Mouse (Mus musculus) heart, adult 2 months (tissue): ENCODE measurements around the gene Atrnl1. TPM values are rescaled to one million over a fixed set of nuclear protein-coding genes. Genes with fewer than 3 reads are reported as not detected.
A peak's percentile ranks its signal among the peaks of the same experiment; 100 is the strongest.

Source experiments
- DNase-seq, 2 experiments: peaks; one replicate each; pipeline ENCODE4 v3.0.0; 2021
- H3K27ac ChIP-seq: fragments of 200-600 bp; 2 replicates; pipeline ENCODE4 v1.8.1; 2022
- H3K27me3 ChIP-seq: fragments of 200-500 bp; 2 replicates; pipeline ENCODE4 v1.6.1; 2012; ENCODE audit warnings: mild to moderate bottlenecking, low read length, inconsistent platforms, mixed read lengths; ENCODE audit not compliant: control insufficient read depth, insufficient read depth
- H3K36me3 ChIP-seq: fragments of 200-500 bp; 2 replicates; pipeline ENCODE4 v1.6.1; 2012; ENCODE audit warnings: low read length, inconsistent platforms; ENCODE audit not compliant: control insufficient read depth, insufficient read depth
- H3K4me1 ChIP-seq: fragments of 200-500 bp; 2 replicates; pipeline ENCODE4 v1.6.1; 2011; ENCODE audit warnings: low read length; ENCODE audit not compliant: control insufficient read depth, insufficient read depth
- H3K4me3 ChIP-seq: fragments of 200-600 bp; 2 replicates; pipeline ENCODE4 v1.8.1; 2022
- H3K79me2 ChIP-seq: fragments of 200-500 bp; replicated peaks from 2 replicates; pipeline ENCODE4 v1.6.1; 2012; ENCODE audit warnings: mild to moderate bottlenecking, inconsistent platforms, low read length, moderate library complexity, mixed read lengths; ENCODE audit not compliant: control insufficient read depth, insufficient read depth
- H3K9ac ChIP-seq: fragments of 200-500 bp; 2 replicates; pipeline ENCODE4 v1.6.1; 2012; ENCODE audit warnings: low read depth, mild to moderate bottlenecking, control low read depth, inconsistent platforms, low read length, mixed read lengths
- CTCF ChIP-seq: fragments of 200-600 bp; IDR thresholded peaks from 2 replicates; pipeline ENCODE4 v1.8.1; 2022; ENCODE audit warnings: antibody characterized with exemption, mild to moderate bottlenecking, moderate library complexity
- EP300 ChIP-seq: fragments of 200-500 bp; IDR thresholded peaks from 2 replicates; pipeline ENCODE4 v1.6.1; 2011; ENCODE audit warnings: low read depth, low read length, control low read depth; ENCODE audit not compliant: insufficient read depth
- POLR2A ChIP-seq: fragments of 200-500 bp; IDR thresholded peaks from 2 replicates; pipeline ENCODE4 v1.6.1; 2011; ENCODE audit warnings: mild to moderate bottlenecking, low read depth, low read length, control low read depth; ENCODE audit not compliant: insufficient read depth
- WGBS: fragments of 180-500 bp; shearing (Covaris S2); methylation state at CpG from one replicate; pipeline ENCODE4 v1.1.7; 2018; 5-methylcytosine and 5-hydroxymethylcytosine counted together
- intact Hi-C: fragments of 180-260 bp; cut with DNase I; formaldehyde crosslinking; loops from one replicate; pipeline ENCODE4 v1.15.1; 2025
- polyA plus RNA-seq: library from polyadenylated mRNA; depleted of rRNA; stranded (reverse); fragments of >200 nt; gene quantifications from 2 replicates; pipeline ENCODE4 v1.2.3, GENCODE M21; 2012
- total RNA-seq, 2 experiments: library from RNA; stranded (reverse); gene quantifications; 2 replicates each; pipeline ENCODE4 v1.2.3; 2021

Gene Atrnl1
- total and polyA plus RNA-seq, 3 experiments: 6.3 to 14.2 (median 13.4) TPM

DNA sequence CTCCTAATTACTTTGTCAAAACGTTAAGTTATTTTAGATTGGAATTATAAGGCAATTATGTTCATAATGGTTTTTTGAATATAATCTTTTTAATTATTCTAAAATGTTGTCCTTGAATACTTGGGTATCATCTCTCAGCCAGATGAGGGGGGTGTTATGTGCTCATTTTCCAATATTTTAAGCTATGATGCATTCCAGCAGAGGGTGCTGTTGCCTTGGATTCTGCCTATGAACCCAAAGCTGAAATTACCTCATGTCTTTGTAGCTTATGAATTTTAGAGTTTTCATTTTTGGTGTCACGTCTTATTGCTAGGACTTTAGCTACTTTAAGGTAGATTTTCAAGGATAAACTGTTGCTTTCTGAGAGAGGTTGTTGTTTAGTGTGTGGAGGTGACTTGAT is 44.2 kb downstream of the Atrnl1 start:
- Histone ChIP-seq H3K79me2 (no peaks in the 10 kb centered on the region), H3K4me3 (no peak overlapping the region), H3K4me1 (peaks cover 2% of the 10 kb centered on the region), H3K27me3 (no peaks in the 10 kb centered on the region), H3K27ac (no peak overlapping the region), H3K9ac (no peak overlapping the region), H3K36me3 (no peaks in the 10 kb centered on the region)
- 47% methylated on average over 2 of the region's 2 CpGs for WGBS
- DNase-seq: peak; percentile 10 to 37
- TF ChIP-seq CTCF (peak; percentile 89), POLR2A (no peak), EP300 (no peak)
- intact Hi-C loops: loop anchor here (1.0 to 5.0 kb wide), 3 partner anchors 814 to 972 kb away; no protein-coding TSS in a partner anchor

DNA sequence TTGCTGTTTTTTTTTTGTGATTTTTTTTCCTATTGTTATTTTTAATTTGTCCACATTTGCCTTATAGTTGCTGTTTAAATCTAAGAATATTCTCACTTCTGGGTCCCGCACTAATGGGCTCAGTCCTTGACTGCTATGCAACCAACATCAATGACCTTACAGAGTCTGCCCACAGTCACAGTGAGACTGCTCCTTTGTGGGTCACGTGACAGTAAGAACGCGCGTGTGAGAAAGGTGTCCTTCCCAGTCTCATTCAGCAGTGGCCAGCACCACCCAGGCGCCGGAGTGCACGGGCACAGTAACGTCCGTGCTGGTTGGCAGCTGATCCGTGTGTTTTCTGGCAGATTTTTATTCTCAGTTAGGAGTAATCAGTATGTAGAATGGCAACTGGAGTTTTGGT is 44.7 kb downstream of the Atrnl1 start:
- no peaks in the 10 kb centered on the region for H3K27me3 ChIP-seq
- peaks cover 2% of the 10 kb centered on the region for H3K4me1 ChIP-seq
- H3K4me3 ChIP-seq: no peak overlapping the region
- H3K27ac ChIP-seq: no peak overlapping the region
- 94% methylated on average over 11 of the region's 11 CpGs for WGBS
- no peak for TF ChIP-seq EP300
- TF ChIP-seq POLR2A: no peak
- TF ChIP-seq CTCF: no peak
- no peaks in the 10 kb centered on the region for H3K36me3 ChIP-seq
- no peaks in the 10 kb centered on the region for H3K79me2 ChIP-seq
- intact Hi-C loops: loop anchor here (1.0 to 5.0 kb wide), 3 partner anchors 813 to 972 kb away; no protein-coding TSS in a partner anchor
- no peak for DNase-seq
- no peak overlapping the region for H3K9ac ChIP-seq

DNA sequence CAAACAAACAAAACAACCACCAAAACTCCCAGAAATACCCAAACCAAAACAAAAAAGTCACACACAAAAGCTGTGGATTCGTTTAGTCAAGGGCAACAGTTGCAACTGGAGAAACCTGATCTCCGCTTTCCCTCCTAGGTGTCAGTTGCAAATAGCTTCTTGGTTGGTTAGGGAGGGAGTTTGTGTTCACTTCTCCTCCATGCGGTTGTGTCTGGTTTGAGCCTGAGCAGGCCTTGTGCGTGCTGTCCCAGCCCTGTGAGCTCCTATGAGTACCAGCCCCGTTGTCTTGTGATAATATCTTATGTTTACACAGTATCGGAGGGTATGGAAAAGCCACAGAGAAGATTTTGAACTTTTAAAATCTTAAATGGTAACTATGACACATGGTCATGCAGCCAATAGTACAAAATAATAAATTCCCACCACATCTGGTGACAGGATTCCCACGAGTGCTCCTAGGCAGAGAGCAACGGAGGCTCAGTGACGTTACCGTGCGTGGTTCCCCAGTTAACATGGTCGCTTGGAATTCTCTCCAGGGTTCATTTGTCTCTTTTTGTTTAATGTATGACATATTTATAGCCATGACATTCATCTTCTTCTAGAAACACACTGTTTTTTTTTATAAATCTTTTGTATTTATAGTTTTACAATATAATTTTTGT is 46.7 kb downstream of the Atrnl1 start:
- 69% methylated on average over 12 of the region's 12 CpGs for WGBS
- no peak overlapping the region for H3K4me3 ChIP-seq
- no peaks in the 10 kb centered on the region for H3K36me3 ChIP-seq
- peaks cover 2% of the 10 kb centered on the region for H3K4me1 ChIP-seq
- DNase-seq: no peak
- no peaks in the 10 kb centered on the region for H3K79me2 ChIP-seq
- intact Hi-C loops: loop anchor here (5.0 kb wide), 1 partner anchor 970 kb away; no protein-coding TSS in a partner anchor
- H3K9ac ChIP-seq: no peak overlapping the region
- no peak overlapping the region for H3K27ac ChIP-seq
- TF ChIP-seq EP300: no peak
- TF ChIP-seq POLR2A: no peak
- TF ChIP-seq CTCF: no peak
- no peaks in the 10 kb centered on the region for H3K27me3 ChIP-seq

DNA sequence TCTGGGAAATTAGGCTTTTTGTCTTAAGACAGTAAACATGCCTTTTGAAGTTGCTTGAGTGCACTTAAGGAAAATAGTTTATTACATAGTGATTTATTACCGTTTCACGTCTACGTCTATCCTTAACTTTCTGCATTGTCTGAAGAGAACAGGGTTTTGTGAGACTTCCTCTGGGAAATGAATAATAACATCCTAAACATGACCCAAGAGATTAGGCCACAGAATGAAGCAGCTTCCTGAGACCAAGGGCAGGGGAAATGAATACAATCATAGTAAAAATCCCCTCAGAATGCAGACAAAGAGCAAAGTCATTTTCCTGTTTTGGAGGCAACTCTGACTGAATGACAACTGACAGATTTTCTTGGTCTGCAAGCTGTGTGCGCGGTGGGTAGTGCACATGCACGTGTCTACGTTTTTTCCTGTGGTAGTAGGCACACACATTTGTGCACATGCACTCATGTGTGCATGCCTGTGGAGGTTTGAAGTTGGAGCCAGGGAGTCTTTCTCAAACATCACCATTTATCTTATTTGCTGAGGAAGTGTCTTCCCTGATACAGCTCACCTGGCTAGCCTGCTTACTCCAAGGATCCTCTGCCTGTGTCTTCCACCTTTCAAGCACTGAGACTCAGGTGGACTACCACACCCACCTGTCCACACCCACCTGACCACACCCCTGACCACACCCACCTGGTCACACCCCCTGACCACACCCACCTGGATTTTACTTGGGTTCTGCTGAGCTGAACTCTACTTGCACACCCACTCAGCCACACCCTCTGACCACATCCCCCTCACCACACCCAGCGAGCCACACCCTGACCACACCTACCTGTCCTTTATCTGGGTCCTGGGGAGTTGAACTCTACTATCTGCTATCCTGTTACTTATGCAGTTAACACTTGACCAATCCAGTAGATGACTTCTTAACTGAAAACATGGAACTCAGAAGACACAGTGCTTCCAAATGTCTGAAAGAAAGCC is 47.6 kb downstream of the Atrnl1 start:
- Histone ChIP-seq H3K36me3 (no peaks in the 10 kb centered on the region), H3K79me2 (no peaks in the 10 kb centered on the region), H3K4me3 (no peak overlapping the region), H3K4me1 (peaks cover 2% of the 10 kb centered on the region), H3K9ac (no peak overlapping the region), H3K27me3 (no peaks in the 10 kb centered on the region), H3K27ac (peak overlapping the region; percentile 16; the same call in 1 of the 2 replicates)
- 54% methylated on average over 8 of the region's 8 CpGs for WGBS
- intact Hi-C loops: loop anchor here (5.0 kb wide), 1 partner anchor 969 kb away; no protein-coding TSS in a partner anchor
- TF ChIP-seq POLR2A (no peak), CTCF (no peak), EP300 (no peak)
- no peak for DNase-seq

DNA sequence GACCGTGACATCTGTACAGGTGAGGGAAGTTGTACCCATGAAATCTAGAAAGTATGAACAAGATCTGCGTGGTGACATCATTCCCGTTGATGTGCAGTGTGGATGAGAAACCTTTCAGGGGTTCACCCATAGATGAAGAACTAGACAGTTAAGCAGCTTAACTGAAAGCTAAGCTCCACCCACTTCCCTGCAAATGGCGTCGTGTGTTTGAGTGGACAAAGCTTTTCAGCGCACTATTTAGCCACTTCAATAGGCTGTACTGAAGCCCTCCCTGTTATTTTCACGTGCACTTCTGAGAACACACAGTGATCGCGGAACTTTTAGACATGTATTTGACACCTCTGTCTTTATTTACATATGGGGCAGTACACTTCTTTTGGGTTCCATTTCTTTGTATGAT is 56.2 kb downstream of the Atrnl1 start:
- intact Hi-C loops: no loop called here
- Histone ChIP-seq H3K27me3 (no peaks in the 10 kb centered on the region), H3K4me3 (no peak overlapping the region), H3K4me1 (no peaks in the 10 kb centered on the region), H3K9ac (no peak overlapping the region), H3K79me2 (no peaks in the 10 kb centered on the region), H3K27ac (no peak overlapping the region), H3K36me3 (no peaks in the 10 kb centered on the region)
- DNase-seq: no peak
- 93% methylated on average over 9 of the region's 9 CpGs for WGBS
- TF ChIP-seq EP300 (no peak), CTCF (no peak), POLR2A (no peak)
